Mouse (Mus musculus): ENCODE measurements at regions not wholly inside any gene's neighbourhood (a gene's known extent, or its start where the extent isn't known, plus 50 kb on each side); places are given as distances from the start of the nearest gene placed in this dataset.

- H3K4me1 ChIP-seq (replicated peaks; ENCODE audit: control insufficient read depth in 2 of 2, insufficient read depth in 2 of 2, low read length in 1 of 2): no peaks in the 10 kb centered on the region; a peak in 1 of 4 replicates
- DNase-seq (ENCODE audit: low read depth in 3 of 3, low spot score in 3 of 3) (no peak), ATAC-seq (ENCODE audit: insufficient read depth) (no peak)
Observed at GRCm38 (mm10) chr6:98631269-98631668, 288.7 kb upstream of the Gm765 start.

GRCm38 (mm10) chr6:98629646-98630045 lies 287.1 kb upstream of the Gm765 start:
- ATAC-seq (ENCODE audit: insufficient read depth) (no peak), DNase-seq (ENCODE audit: low read depth in 3 of 3, low spot score in 3 of 3) (no peak)
- TF ChIP-seq CTCF (IDR thresholded peaks at IDR 0.05; ENCODE audit: low read depth) (no peak), EP300 (IDR thresholded peaks at IDR 0.05; ENCODE audit: low read depth) (no peak)
- H3K9me3 ChIP-seq (ENCODE audit: control insufficient read depth, low read length): no peaks in the 10 kb centered on the region
- no peaks in the 10 kb centered on the region for H3K27me3 ChIP-seq (ENCODE audit: control insufficient read depth, insufficient read depth, low read length)
- H3K27ac ChIP-seq: no peak overlapping the region
- no peak overlapping the region for H3K9ac ChIP-seq (replicated peaks)
- H3K4me1 ChIP-seq (replicated peaks; ENCODE audit: control insufficient read depth in 2 of 2, insufficient read depth in 2 of 2, low read length in 1 of 2): no peaks in the 10 kb centered on the region; a peak in 1 of 4 replicates
- no peaks in the 10 kb centered on the region for H3K36me3 ChIP-seq (replicated peaks; ENCODE audit: control insufficient read depth, insufficient read depth, low read depth)
- WGBS (ENCODE audit: insufficient replicate concordance): 28% methylated on average over 4 of the region's 4 CpGs
- H3K4me2 ChIP-seq (ENCODE audit: low read depth): no peak overlapping the region
- H3K4me3 ChIP-seq (ENCODE audit: insufficient read depth in 1 of 2, low read depth in 2 of 2, low read length in 2 of 2): no peak overlapping the region

More at GRCm38 (mm10) chr6:98631269-98631668, 288.7 kb upstream of the Gm765 start:
- no peak overlapping the region for H3K4me3 ChIP-seq (ENCODE audit: insufficient read depth in 1 of 2, low read depth in 2 of 2, low read length in 2 of 2)
- H3K9me3 ChIP-seq (ENCODE audit: control insufficient read depth, low read length): no peaks in the 10 kb centered on the region
- no peaks in the 10 kb centered on the region for H3K36me3 ChIP-seq (replicated peaks; ENCODE audit: control insufficient read depth, insufficient read depth, low read depth)
- no peaks in the 10 kb centered on the region for H3K27me3 ChIP-seq (ENCODE audit: control insufficient read depth, insufficient read depth, low read length)
- no peak overlapping the region for H3K4me2 ChIP-seq (ENCODE audit: low read depth)
- 64% methylated on average over 8 of the region's 8 CpGs for WGBS (ENCODE audit: insufficient replicate concordance)
- no peak overlapping the region for H3K9ac ChIP-seq (replicated peaks)
- no peak overlapping the region for H3K27ac ChIP-seq
- TF ChIP-seq CTCF (IDR thresholded peaks at IDR 0.05; ENCODE audit: low read depth) (no peak), EP300 (IDR thresholded peaks at IDR 0.05; ENCODE audit: low read depth) (no peak)

- H3K9me3 ChIP-seq (ENCODE audit: control insufficient read depth, low read length): no peaks in the 10 kb centered on the region
- DNase-seq (ENCODE audit: low read depth in 3 of 3, low spot score in 3 of 3) (no peak), ATAC-seq (ENCODE audit: insufficient read depth) (no peak)
- 62% methylated on average over 10 of the region's 10 CpGs for WGBS (ENCODE audit: insufficient replicate concordance)
- no peak overlapping the region for H3K4me2 ChIP-seq (ENCODE audit: low read depth)
- no peaks in the 10 kb centered on the region for H3K36me3 ChIP-seq (replicated peaks; ENCODE audit: control insufficient read depth, insufficient read depth, low read depth)
- no peak for TF ChIP-seq CTCF (IDR thresholded peaks at IDR 0.05; ENCODE audit: low read depth)
- TF ChIP-seq EP300 (IDR thresholded peaks at IDR 0.05; ENCODE audit: low read depth): no peak
- no peaks in the 10 kb centered on the region for H3K4me1 ChIP-seq (replicated peaks; ENCODE audit: control insufficient read depth in 2 of 2, insufficient read depth in 2 of 2, low read length in 1 of 2)
- no peak overlapping the region for H3K27ac ChIP-seq
- no peak overlapping the region for H3K9ac ChIP-seq (replicated peaks)
- no peak overlapping the region for H3K4me3 ChIP-seq (ENCODE audit: insufficient read depth in 1 of 2, low read depth in 2 of 2, low read length in 2 of 2)
- no peaks in the 10 kb centered on the region for H3K27me3 ChIP-seq (ENCODE audit: control insufficient read depth, insufficient read depth, low read length)
Observed at GRCm38 (mm10) chr6:98626435-98626834, 283.9 kb upstream of the Gm765 start.

GRCm38 (mm10) chr6:98620886-98621285 lies 278.3 kb upstream of the Gm765 start:
- ATAC-seq (ENCODE audit: insufficient read depth) (no peak), DNase-seq (ENCODE audit: low read depth in 3 of 3, low spot score in 3 of 3) (no peak)
- no peak overlapping the region for H3K4me3 ChIP-seq (ENCODE audit: insufficient read depth in 1 of 2, low read depth in 2 of 2, low read length in 2 of 2)
- H3K9ac ChIP-seq (replicated peaks): no peak overlapping the region
- H3K27ac ChIP-seq: no peak overlapping the region
- no peak for TF ChIP-seq CTCF (IDR thresholded peaks at IDR 0.05; ENCODE audit: low read depth)
- no peak for TF ChIP-seq EP300 (IDR thresholded peaks at IDR 0.05; ENCODE audit: low read depth)
- no peaks in the 10 kb centered on the region for H3K9me3 ChIP-seq (ENCODE audit: control insufficient read depth, low read length)
- no peaks in the 10 kb centered on the region for H3K4me1 ChIP-seq (replicated peaks; ENCODE audit: control insufficient read depth in 2 of 2, insufficient read depth in 2 of 2, low read length in 1 of 2)
- H3K36me3 ChIP-seq (replicated peaks; ENCODE audit: control insufficient read depth, insufficient read depth, low read depth): no peaks in the 10 kb centered on the region
- 75% methylated on average over 3 of the region's 3 CpGs for WGBS (ENCODE audit: insufficient replicate concordance)
- no peaks in the 10 kb centered on the region for H3K27me3 ChIP-seq (ENCODE audit: control insufficient read depth, insufficient read depth, low read length)
- H3K4me2 ChIP-seq (ENCODE audit: low read depth): no peak overlapping the region

GRCm38 (mm10) chr6:98613030-98613429 lies 270.5 kb upstream of the Gm765 start:
- Histone ChIP-seq H3K27ac (no peak overlapping the region), H3K4me2 (ENCODE audit: low read depth) (no peak overlapping the region), H3K4me1 (replicated peaks; ENCODE audit: control insufficient read depth in 2 of 2, insufficient read depth in 2 of 2, low read length in 1 of 2) (peaks cover 0 to 6% of the 10 kb centered on the region in 2 experiments; a peak in 1 of 4 replicates), H3K4me3 (ENCODE audit: insufficient read depth in 1 of 2, low read depth in 2 of 2, low read length in 2 of 2) (no peak overlapping the region), H3K27me3 (ENCODE audit: control insufficient read depth, insufficient read depth, low read length) (no peaks in the 10 kb centered on the region), H3K9ac (replicated peaks) (no peak overlapping the region), H3K36me3 (replicated peaks; ENCODE audit: control insufficient read depth, insufficient read depth, low read depth) (no peaks in the 10 kb centered on the region), H3K9me3 (ENCODE audit: control insufficient read depth, low read length) (no peaks in the 10 kb centered on the region)
- TF ChIP-seq EP300 (IDR thresholded peaks at IDR 0.05; ENCODE audit: low read depth): no peak
- no peak for TF ChIP-seq CTCF (IDR thresholded peaks at IDR 0.05; ENCODE audit: low read depth)
- no peak for ATAC-seq (ENCODE audit: insufficient read depth)
- 62% methylated on average over 10 of the region's 10 CpGs for WGBS (ENCODE audit: insufficient replicate concordance)
- DNase-seq (ENCODE audit: low read depth in 3 of 3, low spot score in 3 of 3): no peak

All from liver, embryonic 14.5 days (tissue).